Mouse (Mus musculus) layer of hippocampus, postnatal 10 days (tissue): Measurements from ENCODE around the gene Qrfp. TPM values are rescaled to one million over a fixed set of nuclear protein-coding genes. Genes with fewer than 3 reads are reported as not detected.
A peak's percentile ranks its signal among the peaks of the same experiment; 100 is the strongest.

Experiments used
- DNase-seq, 2 experiments: peaks; one replicate each; pipeline ENCODE4 v3.0.0; 2021; ENCODE audit warnings: low spot score in 2 of 2
- total RNA-seq, 2 experiments: library from RNA; stranded (reverse); gene quantifications; 2 replicates each; pipeline ENCODE4 v1.2.3; 2021

Gene Qrfp
- total RNA-seq, 2 experiments from 2014 or later = not detected

DNA sequence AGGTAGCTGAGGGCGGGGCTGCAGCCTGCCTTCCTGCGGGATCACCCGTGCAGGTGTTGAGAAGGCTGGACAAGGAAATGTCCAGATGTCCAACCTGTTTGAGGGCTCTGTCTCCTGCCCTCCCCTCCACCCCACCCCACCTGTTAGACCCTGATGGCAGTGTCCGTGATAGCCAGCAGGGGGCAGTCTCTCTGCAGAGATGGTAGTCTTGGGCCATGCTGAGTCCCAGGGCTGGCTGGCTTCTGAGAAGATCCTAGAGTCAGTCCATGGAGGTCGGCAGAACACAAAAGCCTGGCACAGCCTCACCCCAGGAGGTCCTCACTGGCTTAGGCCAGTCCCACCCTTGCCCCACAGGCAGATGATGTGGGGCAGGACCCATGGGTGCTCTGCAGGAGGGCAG, 5.0 kb upstream of the Qrfp start:
- peak; percentile 74 to 77 for DNase-seq

DNA sequence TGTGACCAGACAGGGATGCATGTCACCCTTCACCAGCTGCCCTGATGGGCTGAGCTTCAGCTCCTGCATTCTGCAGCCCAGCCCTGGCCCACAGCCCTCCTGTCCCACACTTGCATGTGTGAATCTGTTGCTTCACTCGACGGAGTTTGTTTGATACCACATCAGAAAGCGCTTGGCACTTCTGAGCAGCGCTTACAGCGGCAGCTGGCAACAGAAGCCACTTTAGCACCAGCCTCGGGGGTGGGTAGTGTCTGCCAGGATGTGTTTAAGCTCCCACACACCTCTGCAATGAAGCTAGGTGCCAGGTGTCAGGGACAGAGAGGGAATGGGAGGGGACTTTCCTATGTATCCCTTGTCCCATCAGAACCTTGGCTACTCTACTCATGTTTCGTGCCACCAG, 4.3 kb upstream of the Qrfp start:
- no peak for DNase-seq

DNA sequence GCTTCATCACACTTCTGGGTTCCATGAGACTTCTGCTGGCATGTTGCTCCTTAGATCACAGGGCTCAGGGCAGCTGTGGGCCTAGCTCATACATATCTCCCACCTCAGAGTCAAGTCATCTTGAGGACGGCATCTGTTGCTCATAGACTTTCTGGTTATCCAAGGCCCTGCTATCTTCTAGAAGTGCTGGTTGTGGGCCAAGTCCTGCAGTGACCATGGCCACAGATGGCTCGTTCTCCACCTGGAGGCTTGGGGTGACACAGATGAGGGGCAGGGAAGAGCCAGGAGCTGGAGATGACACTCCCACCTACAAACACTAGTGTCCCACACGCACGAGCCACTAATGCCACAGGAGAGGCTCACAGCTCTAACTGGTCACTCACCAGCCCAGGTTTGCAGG, 3.3 kb upstream of the Qrfp start:
- no peak for DNase-seq

DNA sequence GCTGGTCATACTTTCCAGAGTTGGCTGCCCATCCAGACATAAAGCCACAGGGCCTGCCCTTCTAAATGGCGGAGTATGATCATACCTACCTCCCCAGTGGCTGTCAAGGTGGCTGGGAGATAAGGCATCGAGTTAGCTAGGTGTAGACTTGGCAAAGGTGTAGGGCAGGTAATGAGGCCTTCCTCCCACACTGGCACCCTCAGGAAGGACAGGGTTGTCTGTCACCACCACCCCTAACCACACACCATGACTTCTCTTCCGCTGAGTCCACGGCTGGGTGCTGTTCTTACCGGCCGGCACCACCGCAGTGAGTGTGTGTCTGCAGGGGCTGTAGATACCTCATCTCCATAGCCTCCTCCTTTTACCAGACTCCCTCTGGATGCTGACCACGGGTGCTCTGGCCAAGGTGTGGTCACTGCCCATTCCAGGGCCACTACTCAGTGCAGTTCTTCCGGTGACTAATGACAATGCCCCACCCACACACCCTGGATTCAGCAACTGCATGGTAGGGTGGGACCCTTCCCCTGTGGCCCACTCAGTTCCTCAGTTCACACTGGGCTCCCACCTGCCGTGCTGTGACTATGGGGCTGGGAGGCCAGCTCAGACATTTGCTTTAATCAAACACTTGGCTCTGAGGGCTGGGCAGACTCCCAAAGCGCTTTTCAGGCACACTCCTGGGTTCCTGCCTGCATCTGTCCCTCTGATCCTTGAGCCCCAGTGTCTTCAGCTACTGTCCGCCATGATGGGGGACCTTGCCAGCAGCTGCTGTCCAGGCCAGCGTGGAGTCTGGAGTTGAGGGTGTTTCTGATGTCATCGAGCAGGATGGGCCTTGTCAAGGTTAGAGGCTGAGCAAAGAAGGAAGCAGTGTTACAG, 942 bp upstream of the Qrfp start:
- no peak for DNase-seq

DNA sequence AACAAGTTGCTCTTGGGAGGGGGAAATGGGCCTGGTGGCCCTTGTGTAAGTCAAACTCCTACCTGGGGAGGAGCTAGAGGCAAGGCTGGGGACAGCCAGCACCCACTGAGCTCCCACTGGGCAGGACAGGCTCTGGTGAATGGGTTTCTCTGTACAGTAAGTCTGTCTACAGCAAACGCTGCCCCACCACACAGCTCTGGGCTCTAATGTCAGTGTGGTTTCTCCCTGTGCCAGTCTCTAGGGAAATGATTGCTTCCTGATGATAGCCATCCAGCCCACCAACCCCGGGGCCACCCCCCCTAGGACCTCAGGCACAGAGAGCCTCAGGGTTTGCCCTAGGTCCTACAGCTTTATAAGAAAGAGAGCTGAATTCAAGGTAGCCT, 1.0 kb downstream of the Qrfp start:
- DNase-seq = no peak

DNA sequence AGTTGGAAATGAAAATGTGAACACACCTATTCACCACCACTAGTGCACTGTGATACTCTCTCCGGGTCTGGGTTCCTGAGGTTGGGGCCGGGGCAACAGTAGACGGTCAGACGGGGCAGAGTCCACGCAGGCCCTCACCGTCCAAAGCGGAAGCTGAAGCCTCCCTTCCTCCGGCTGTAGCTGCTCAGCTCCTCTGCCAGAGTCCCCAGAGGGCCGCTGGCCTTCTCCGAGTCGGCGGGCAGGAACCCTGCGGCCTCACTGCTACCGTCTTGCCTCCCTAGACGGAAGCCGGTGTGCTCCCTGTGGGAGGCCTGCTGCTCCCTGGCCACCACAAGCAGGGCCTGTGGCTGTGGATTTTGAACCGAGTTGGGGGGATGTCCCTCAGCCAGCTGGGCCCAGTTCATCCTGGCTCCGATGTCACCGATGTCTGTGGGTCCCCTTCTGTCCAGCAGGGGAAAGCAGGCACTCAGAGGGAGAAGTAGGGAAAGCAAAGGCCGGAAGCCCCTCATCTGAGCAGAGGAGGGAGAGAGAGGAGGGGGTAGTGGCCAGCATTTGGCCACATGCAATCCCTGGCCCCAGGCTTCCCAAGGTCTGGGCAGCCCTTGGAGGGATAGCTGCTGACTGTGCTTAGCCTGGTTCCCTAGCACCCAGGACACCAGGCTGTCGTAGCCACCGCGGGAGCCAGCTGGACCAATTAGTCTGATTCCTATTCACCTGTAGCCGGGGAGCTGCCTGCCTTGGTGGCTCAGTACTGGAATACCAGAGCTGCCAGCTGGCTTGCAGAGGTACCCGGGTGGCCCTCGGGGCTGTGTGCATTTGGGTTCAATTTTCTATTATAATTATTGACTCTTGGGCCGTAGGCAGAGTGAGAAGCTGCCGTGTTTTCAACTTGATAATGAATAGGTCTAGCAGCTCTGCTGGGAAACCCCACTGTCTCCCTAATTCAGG, 1.7 kb downstream of the Qrfp start:
- peak in 1 of 2 experiments; percentile 49 for DNase-seq

DNA sequence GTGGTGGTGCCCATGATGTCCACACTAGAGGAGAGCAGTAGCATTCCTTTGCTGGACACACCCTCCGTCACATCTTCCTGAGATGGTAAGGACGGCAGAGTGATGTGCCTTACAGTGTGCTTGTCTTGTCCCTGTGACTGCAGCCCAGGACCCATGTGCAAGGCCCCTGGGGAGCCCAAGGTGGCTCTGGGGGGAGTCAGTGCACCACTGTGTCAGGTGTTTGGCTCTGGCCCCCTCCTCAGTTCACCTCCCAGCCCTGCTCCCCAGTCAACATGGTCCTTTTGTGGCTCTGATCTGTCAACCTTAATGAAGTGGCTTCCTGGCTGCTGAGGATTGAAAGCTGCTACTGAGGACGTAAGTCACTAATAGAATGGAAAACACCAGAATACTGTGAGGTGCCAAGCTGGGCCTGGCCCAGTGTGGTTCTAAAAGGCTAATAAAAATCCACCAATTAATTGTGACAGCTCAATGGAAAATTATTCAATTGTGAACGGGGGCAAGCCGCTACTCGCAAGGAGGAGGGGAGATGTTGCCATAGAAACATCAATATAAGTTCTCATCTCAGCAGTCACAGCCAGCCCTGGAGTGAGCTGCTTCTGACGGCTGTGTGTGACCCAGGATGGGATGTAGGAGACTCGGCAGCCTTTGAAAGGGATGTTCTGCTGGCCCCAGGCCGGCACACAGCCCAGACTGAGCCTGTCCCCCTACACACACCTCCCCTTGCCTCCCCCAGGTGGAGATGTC, 3.6 kb downstream of the Qrfp start:
- no peak for DNase-seq

GRCm38 (mm10) chr2:31803480-31803879, 6.9 kb downstream of the Qrfp start:
- no peak for DNase-seq

DNA sequence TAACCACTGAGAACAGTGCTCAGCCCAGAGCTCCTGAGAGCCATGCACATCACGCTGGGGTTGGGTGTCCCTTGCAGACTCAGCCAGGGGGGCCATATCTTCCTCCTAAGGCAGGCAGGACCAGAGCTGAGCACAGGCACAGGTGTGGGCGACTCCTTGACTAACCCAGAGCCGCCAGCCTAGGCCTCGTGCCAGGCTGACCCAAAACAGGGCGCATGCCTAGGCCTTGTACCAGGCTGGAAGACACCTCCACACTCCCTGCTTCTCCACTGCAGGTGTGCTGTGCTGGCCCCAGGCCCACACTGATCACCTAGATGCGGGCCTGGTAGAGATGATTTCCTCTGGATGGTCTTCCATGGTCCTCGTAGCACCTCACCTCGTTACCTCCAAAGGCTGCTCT, 7.6 kb downstream of the Qrfp start:
- no peak for DNase-seq

DNA sequence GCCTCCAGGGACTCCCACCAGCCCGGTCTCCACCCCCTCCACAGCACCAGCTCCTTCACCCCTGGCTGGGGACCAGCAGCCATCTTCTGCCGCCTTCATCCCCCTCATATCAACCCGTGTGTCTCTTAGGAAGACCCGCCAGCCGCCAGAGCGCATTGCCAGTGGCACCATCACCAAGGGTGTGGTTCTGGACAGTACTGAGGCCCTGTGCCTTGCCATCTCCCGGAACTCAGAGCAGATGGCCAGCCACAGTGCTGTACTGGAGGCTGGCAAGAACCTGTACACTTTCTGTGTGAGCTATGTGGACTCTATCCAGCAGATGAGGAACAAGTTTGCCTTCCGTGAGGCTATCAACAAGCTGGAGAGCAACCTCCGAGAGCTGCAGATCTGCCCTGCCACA, 9.0 kb downstream of the Qrfp start:
- no peak for DNase-seq

GRCm38 (mm10) chr2:31796943-31797342, 13.4 kb downstream of the Qrfp start:
- DNase-seq = no peak

GRCm38 (mm10) chr2:31792611-31793010, 17.8 kb downstream of the Qrfp start:
- DNase-seq = no peak

DNA sequence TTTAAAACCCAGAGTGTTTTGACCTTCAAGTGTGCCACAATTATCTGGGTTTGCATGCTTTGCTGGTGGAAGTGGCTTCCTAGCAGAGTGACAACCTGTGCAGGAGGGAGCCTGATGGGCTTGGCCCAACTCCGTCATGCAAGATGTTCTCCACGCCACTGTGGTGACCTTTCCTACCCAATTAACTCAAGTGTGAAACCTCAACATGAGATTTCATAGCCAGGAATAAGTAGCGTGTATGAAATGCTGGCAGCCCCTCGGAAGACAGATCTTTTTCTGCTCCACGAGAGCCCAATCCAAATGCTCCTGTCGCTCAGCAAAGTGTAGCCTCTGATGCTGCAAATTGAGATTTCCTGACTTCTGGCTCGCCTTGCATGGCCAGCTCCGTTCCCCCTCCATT, 19.1 kb downstream of the Qrfp start:
- no peak for DNase-seq

- DNase-seq = no peak
These were observed 19.6 kb downstream of the Qrfp start for GRCm38 (mm10) chr2:31790728-31791251.

GRCm38 (mm10) chr2:31789215-31789614, 21.2 kb downstream of the Qrfp start:
- no peak for DNase-seq

GRCm38 (mm10) chr2:31788227-31788626, 22.2 kb downstream of the Qrfp start:
- DNase-seq = no peak

- DNase-seq = peak; percentile 83 to 87
These were observed 23.4 kb downstream of the Qrfp start for GRCm38 (mm10) chr2:31787029-31787428.

DNA sequence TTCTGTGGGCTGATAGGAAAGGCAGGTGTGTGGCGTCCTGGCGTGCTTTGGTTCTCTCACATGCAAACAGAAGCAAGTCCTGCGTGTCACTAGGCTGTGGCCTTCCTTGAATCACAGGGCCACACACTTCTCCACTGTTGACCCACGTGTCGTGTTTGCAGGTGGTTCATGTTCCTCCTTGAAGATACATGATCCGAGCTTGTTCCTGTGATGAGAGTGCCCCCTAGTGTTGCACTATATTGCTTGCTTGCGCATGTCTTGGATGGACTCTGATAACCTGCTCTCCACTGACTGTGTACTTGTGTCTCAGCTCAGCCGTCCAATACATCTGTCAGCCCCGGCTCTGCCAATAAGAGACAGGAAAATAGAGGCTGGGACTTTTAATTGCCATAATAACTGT, 25.3 kb downstream of the Qrfp start:
- peak; percentile 76 to 82 for DNase-seq

- no peak for DNase-seq
These were observed 27.3 kb downstream of the Qrfp start for GRCm38 (mm10) chr2:31782958-31783602.

DNA sequence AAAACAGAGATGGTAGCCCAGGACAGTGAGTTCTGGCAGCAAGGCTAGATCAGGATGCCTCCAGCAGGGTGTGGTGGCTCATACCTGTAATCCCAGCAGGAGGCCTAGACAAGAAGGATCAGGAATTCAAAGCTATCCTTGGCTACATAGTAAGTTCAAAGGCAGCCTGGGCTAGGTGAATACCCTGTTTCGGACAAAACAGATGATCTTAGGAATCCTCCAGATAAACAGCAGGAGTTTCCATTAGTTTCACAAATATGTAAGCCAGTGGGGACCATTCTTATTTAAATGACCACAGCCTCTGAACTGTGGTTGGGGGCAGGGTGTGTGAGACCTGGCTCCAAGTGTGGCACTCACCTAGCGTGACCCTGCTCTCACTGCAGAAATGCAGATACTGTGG, 31.1 kb downstream of the Qrfp start:
- no peak for DNase-seq

DNA sequence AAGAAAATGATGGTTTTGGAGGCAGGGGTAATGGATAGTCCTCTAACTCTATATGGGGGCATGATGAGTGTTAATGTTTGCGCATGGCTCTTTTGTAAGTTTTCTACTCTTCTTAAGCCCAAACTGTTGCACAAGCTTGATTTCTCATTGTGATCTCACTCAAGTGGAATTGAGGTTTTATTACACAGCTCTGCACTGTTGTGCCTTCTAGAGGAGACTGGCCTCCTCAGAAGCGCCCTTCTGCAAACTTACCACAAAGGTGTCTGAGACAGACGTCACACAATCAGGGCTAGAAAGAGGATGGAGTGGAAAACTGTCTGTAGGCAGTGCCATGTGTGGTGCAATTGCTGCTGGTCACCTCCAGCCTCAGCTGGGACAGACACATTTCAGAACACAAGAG, 33.9 kb downstream of the Qrfp start:
- DNase-seq = no peak
